Mouse (Mus musculus): ENCODE results near the gene Fgf11. TPM values are rescaled to one million over a fixed set of nuclear protein-coding genes. Genes with fewer than 3 reads are reported as not detected.

The Fgf11 gene
- polyA plus RNA-seq, 1 experiment, result not detected

DNA sequence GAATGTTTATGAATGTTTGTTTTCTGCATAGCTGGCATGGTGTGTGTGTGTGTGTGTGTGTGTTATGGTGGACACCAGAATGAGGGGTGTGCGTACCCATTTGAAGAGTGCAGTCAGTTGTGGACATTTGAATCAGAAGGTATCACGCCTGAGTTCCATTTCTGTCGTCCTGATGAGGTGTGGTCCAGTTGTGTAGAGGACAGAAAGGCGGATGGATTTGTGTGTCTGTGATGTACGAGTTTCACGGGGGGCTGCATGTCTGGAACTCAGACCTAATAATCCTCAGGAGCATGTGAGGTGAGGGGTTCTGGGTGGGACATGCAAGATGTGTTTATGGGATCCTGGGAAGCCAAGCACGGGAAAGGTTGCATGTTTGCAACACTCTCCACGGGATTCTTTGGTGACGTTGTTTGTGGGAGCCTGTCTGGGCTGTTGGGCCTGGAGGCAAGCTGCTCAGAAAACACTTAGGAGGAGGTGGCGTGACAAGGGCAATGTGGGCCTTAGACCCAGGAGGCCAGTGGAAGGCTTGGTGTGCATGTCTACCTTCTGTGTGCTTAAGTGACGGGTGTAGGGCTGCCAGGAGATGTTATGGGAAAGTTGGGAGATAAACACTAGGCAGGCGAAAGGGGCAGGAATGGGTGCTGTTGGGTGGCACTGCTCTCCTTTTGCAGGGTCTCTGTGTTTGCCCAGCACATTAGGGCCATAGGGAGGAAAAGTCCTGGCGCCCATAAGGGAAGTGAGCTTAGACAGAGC is 34.6 kb downstream of the Fgf11 start:
- TF ChIP-seq CTCF (IDR thresholded peaks at IDR 0.05; ENCODE audit: insufficient read depth, low read depth, low read length), result no peak
- TF ChIP-seq POLR2A (IDR thresholded peaks at IDR 0.05; ENCODE audit: insufficient read depth, low read depth, low read length), result no peak
- H3K27ac ChIP-seq (ENCODE audit: insufficient read depth, low read depth, low read length), result peak overlapping the region; percentile 63
- peak overlapping the region; percentile 99 for H3K4me3 ChIP-seq (ENCODE audit: insufficient read depth, low read depth, low read length)
- WGBS, result 47% methylated on average over 13 of the region's 13 CpGs
- peaks cover 23% of the 10 kb centered on the region for H3K4me1 ChIP-seq (ENCODE audit: control insufficient read depth, insufficient read depth, low read length)

GRCm38 (mm10) chr11:69766126-69766609 is 35.5 kb downstream of the Fgf11 start:
- WGBS, result under 1% methylated on average over 36 of the region's 37 CpGs
- H3K27ac ChIP-seq (ENCODE audit: insufficient read depth, low read depth, low read length), result peak overlapping the region; percentile 96
- peak overlapping the region; percentile 99 for H3K4me3 ChIP-seq (ENCODE audit: insufficient read depth, low read depth, low read length)
- H3K4me1 ChIP-seq (ENCODE audit: control insufficient read depth, insufficient read depth, low read length), result peaks cover 23% of the 10 kb centered on the region
- TF ChIP-seq CTCF (IDR thresholded peaks at IDR 0.05; ENCODE audit: insufficient read depth, low read depth, low read length) (no peak), POLR2A (IDR thresholded peaks at IDR 0.05; ENCODE audit: insufficient read depth, low read depth, low read length) (0 out of 2 replicates have a peak, but pooled peaks have one; percentile 24)

DNA sequence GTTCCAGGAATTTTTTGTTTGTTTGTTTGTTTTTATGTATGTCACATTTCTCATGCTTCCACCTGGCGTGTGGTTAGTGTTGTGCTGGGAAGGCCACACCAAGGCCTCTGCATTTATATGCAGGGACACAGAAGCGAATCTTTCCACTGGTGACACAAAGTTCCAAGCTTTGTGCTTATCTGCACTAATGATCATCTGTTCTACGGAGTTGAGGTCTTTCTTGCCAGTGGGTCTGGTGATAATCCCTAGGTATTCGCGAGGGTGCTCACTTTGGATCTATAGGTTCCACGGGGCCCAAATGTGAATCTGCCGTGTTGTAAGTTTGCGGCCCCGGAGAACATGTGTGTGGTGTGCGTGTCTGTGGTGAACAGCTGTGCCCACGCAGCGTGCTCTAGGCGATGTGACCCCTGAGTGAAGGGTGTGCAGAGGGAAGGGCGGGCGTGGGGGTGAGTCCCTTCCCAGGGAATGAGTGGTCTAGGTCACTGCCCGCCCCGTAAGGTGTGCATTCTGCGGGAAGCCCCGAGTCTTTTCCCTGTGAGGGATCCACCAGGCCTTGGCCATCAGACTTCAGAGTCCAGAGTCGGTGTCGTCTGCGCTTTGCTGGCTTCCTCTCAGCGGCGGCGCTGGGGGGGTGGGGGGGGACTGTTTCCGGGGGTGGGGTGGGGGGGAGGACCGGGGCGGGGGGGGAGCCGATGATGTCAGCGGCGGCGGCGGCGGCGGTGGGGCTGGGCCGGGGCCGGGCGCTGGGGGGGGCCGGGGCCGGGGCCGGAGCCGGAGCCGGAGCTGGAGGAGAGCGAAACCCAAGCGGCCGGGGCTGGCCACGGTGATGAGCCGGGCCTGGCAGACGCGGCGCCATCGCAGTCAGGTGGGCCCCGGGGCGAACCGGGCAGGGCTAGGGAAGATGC is 36.2 kb downstream of the Fgf11 start, which contains the start of gene Zbtb4:
TSS of gene Zbtb4 (plus strand) at position 692 of the 905 bp plus-strand sequence.
- Histone ChIP-seq H3K27ac (ENCODE audit: insufficient read depth, low read depth, low read length) (peak within 1 kb of the TSS; percentile 96), H3K4me3 (ENCODE audit: insufficient read depth, low read depth, low read length) (peak within 1 kb of the TSS; percentile 99), H3K4me1 (ENCODE audit: control insufficient read depth, insufficient read depth, low read length) (peaks cover 28% of the 10 kb centered on the region)
- TF ChIP-seq POLR2A (IDR thresholded peaks at IDR 0.05; ENCODE audit: insufficient read depth, low read depth, low read length), result peak; percentile 30; the same call in 1 of the 2 replicates
- TF ChIP-seq CTCF (IDR thresholded peaks at IDR 0.05; ENCODE audit: insufficient read depth, low read depth, low read length), result no peak
- WGBS, result 11% methylated on average over 42 of the region's 55 CpGs

GRCm38 (mm10) chr11:69763551-69763950 is 38.1 kb downstream of the Fgf11 start:
- no peak for TF ChIP-seq CTCF (IDR thresholded peaks at IDR 0.05; ENCODE audit: insufficient read depth, low read depth, low read length)
- TF ChIP-seq POLR2A (IDR thresholded peaks at IDR 0.05; ENCODE audit: insufficient read depth, low read depth, low read length), result no peak
- peaks cover 32% of the 10 kb centered on the region for H3K4me1 ChIP-seq (ENCODE audit: control insufficient read depth, insufficient read depth, low read length)
- 76% methylated on average over 7 of the region's 7 CpGs for WGBS

GRCm38 (mm10) chr11:69761868-69762267 is 39.8 kb downstream of the Fgf11 start, which contains the start of gene Slc35g3:
Gene Slc35g3 (minus strand): TSS chr11:69761968.
- Histone ChIP-seq H3K4me3 (ENCODE audit: insufficient read depth, low read depth, low read length) (no peak within 1 kb of the TSS), H3K27ac (ENCODE audit: insufficient read depth, low read depth, low read length) (no peak within 1 kb of the TSS), H3K4me1 (ENCODE audit: control insufficient read depth, insufficient read depth, low read length) (peaks cover 18% of the 10 kb centered on the region)
- TF ChIP-seq CTCF (IDR thresholded peaks at IDR 0.05; ENCODE audit: insufficient read depth, low read depth, low read length) (no peak), POLR2A (IDR thresholded peaks at IDR 0.05; ENCODE audit: insufficient read depth, low read depth, low read length) (no peak)
- WGBS, result 81% methylated on average over 1 of the region's 1 CpGs

More at GRCm38 (mm10) chr11:69763551-69763950, 38.1 kb downstream of the Fgf11 start:
- H3K27ac ChIP-seq (ENCODE audit: insufficient read depth, low read depth, low read length), result no peak overlapping the region
- H3K4me3 ChIP-seq (ENCODE audit: insufficient read depth, low read depth, low read length), result no peak overlapping the region

DNA sequence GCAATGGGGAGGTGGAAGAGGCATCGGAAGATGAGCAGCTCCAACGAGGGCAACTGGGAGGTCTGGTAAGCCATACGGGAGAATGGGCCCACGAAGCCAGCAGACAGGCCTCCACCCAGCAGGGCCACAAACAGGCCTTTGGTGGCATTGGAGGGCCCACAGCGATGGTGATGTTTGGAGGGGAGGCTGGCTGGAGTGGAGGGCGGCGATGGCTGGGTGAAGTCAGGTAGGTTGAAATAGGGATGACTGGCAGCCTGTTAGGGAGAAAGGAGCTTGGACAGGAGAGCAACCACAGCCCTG is 40.8 kb downstream of the Fgf11 start:
- no peak for TF ChIP-seq CTCF (IDR thresholded peaks at IDR 0.05; ENCODE audit: insufficient read depth, low read depth, low read length)
- no peak for TF ChIP-seq POLR2A (IDR thresholded peaks at IDR 0.05; ENCODE audit: insufficient read depth, low read depth, low read length)
- H3K4me3 ChIP-seq (ENCODE audit: insufficient read depth, low read depth, low read length), result no peak overlapping the region
- WGBS, result 95% methylated on average over 7 of the region's 7 CpGs
- H3K27ac ChIP-seq (ENCODE audit: insufficient read depth, low read depth, low read length), result no peak overlapping the region
- peaks cover 17% of the 10 kb centered on the region for H3K4me1 ChIP-seq (ENCODE audit: control insufficient read depth, insufficient read depth, low read length)

DNA sequence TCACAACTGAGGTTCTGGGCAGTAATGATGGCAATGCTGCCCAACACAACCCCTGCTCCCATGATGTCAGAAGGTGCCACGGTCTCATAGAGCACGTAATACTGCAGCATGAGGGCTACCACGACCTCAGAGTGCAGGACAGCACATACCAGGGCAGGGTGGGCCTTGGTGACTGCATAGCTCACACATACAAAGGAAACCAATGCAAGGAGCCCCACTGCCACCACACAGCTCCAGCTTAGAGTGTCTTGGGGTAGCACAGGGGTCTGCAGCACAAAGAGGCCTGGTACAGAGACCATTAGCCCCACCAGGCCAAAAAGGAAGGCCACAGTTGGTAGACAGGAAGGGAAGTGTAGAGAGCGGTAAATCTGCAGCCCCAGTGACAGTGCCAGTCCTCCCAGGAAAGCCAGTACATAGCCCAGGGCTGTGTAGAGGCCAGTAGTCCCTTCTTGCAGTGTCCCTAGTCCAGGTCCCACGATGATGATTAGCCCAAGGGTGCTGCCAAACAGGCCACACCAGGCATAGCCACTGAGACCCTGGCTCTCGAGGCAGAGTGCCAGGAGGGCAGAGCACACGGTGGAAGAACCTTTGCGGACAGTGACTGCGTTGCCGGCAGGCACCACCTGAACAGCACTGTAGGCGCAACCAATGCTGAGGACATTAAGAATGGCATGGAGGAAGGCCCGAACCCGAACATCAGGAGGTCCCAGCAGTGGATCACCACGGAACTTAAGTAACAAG is 41.3 kb downstream of the Fgf11 start:
- peak overlapping the region; percentile 96 for H3K27ac ChIP-seq (ENCODE audit: insufficient read depth, low read depth, low read length)
- 82% methylated on average over 14 of the region's 14 CpGs for WGBS

GRCm38 (mm10) chr11:69758971-69759721 is 42.5 kb downstream of the Fgf11 start:
- peak overlapping the region; percentile 52 for H3K4me3 ChIP-seq (ENCODE audit: insufficient read depth, low read depth, low read length)
- H3K4me1 ChIP-seq (ENCODE audit: control insufficient read depth, insufficient read depth, low read length), result peaks cover 16% of the 10 kb centered on the region
- TF ChIP-seq POLR2A (IDR thresholded peaks at IDR 0.05; ENCODE audit: insufficient read depth, low read depth, low read length), result peak; percentile 50; the same call in 1 of the 2 replicates
- no peak for TF ChIP-seq CTCF (IDR thresholded peaks at IDR 0.05; ENCODE audit: insufficient read depth, low read depth, low read length)
- peak overlapping the region; percentile 96 for H3K27ac ChIP-seq (ENCODE audit: insufficient read depth, low read depth, low read length)
- under 1% methylated on average over 37 of the region's 37 CpGs for WGBS

More for the DNA sequence above, 41.3 kb downstream of the Fgf11 start:
- Histone ChIP-seq H3K4me3 (ENCODE audit: insufficient read depth, low read depth, low read length) (no peak overlapping the region), H3K4me1 (ENCODE audit: control insufficient read depth, insufficient read depth, low read length) (peaks cover 17% of the 10 kb centered on the region)
- TF ChIP-seq POLR2A (IDR thresholded peaks at IDR 0.05; ENCODE audit: insufficient read depth, low read depth, low read length) (no peak), CTCF (IDR thresholded peaks at IDR 0.05; ENCODE audit: insufficient read depth, low read depth, low read length) (no peak)
